ENCODE assay signal across 18 mouse cellular contexts in genomic region chr15:86167032-86167655, GRCm38 (mm10). TPM values are rescaled to one million over a fixed set of nuclear protein-coding genes. Genes with fewer than 3 reads are reported as not detected.
DNase-seq lines count a peak whose midpoint lies in the region.
"Had no signal": no experiment of that assay in that cellular context is flagged by ENCODE, and none has a peak within 500 bp of the region (broad histone marks: within the 10 kb centered on the region; RNA-seq: fewer than 3 reads in every experiment).

No protein-coding gene starts in this region.

- no peak overlapping the region for H3K4me3 ChIP-seq in macrophage (ENCODE audit: inconsistent target)
- H3K4me3 ChIP-seq: forebrain, embryonic 15.5 days; kidney, embryonic 15.5 days; limb, embryonic 10.5 days; liver, embryonic 12.5 days; neural tube, embryonic 15.5 days; stomach, embryonic 15.5 days had no signal

- 91% methylated on average over 7 of the region's 7 CpGs for WGBS in macrophage (ENCODE audit: missing documents)

- intact Hi-C loops in heart, postnatal 36 days (cut with DNase I) = loop anchor here (5.0 kb wide), 1 partner anchor 60 kb away; no protein-coding TSS in a partner anchor

- peak overlapping the region; percentile 100 for H3K27ac ChIP-seq in macrophage
- H3K27ac ChIP-seq: forebrain, embryonic 15.5 days; limb, embryonic 10.5 days; liver, embryonic 12.5 days; neural tube, embryonic 15.5 days; stomach, embryonic 15.5 days had no signal

- peaks cover 99% of the 10 kb centered on the region for H3K79me2 ChIP-seq in macrophage (ENCODE audit: inconsistent target)

- H3K36me3 ChIP-seq in macrophage (ENCODE audit: inconsistent target) = peaks cover 34% of the 10 kb centered on the region
- H3K36me3 ChIP-seq: forebrain, embryonic 15.5 days; stomach, embryonic 15.5 days had no signal

- DNase-seq in heart, adult 11 months = peak; percentile 90
- DNase-seq in heart, postnatal 36 days = no peak
- DNase-seq in thymus, postnatal 4 days = peak; percentile 26
- no peak for DNase-seq in thymus, adult 18-20 months
- DNase-seq in cerebellum, adult 9-10 months = peak; percentile 94
- no peak for DNase-seq in layer of hippocampus, adult 8-10 months (ENCODE audit: low spot score in 2 of 2)
- no peak for DNase-seq in layer of hippocampus, adult 11-12 months (ENCODE audit: low spot score)
- DNase-seq: heart, postnatal 4 days; kidney, postnatal 4 days; lung, adult 2 months; right cerebral cortex, postnatal 14 days had no signal

RNA-seq across cellular contexts. Expression of gene Cerk, which starts 18.8 kb away (rescaled TPM):
- 10 to 100 TPM; 28.0 to 28.1 TPM for total RNA-seq in heart, postnatal 36 days (2021)
- total RNA-seq in macrophage (2018; cell fraction: chromatin; rRNA removed) = 100 to 1,000 TPM in 22 of 26 experiments, 10 to 100 TPM in 4; 29.9 to 512 (median 265) TPM
- 100 to 1,000 TPM in 23 of 26 experiments, 10 to 100 TPM in 3; 62.0 to 216 (median 136) TPM for total RNA-seq in macrophage (2018; cell fraction: cytosol; rRNA removed)
- total RNA-seq in macrophage (2018; cell fraction: nucleus; rRNA removed) = 100 to 1,000 TPM in 22 of 26 experiments, 10 to 100 TPM in 4; 50.0 to 412 (median 210) TPM
- 118 to 148 TPM (median 141 TPM) in 3 replicates for polyA plus RNA-seq in macrophage (2018)
- 10 to 100 TPM; 51.0 to 55.5 (median 52.0) TPM for total RNA-seq in layer of hippocampus, adult 8-10 months (2022)

RNA-seq across cellular contexts. Expression of gene Tbc1d22a, which starts 47.1 kb away (rescaled TPM):
- total RNA-seq in heart, postnatal 36 days (2021) = 10 to 100 TPM; 21.7 to 28.6 TPM
- total RNA-seq in macrophage (2018; cell fraction: chromatin; rRNA removed) = 100 to 1,000 TPM in 22 of 26 experiments, 10 to 100 TPM in 4; 49.2 to 243 (median 149) TPM
- 10 to 100 TPM; 47.8 to 85.0 (median 62.8) TPM for total RNA-seq in macrophage (2018; cell fraction: cytosol; rRNA removed)
- 100 to 1,000 TPM in 11 of 26 experiments, 10 to 100 TPM in 15; 41.2 to 234 (median 79.2) TPM for total RNA-seq in macrophage (2018; cell fraction: nucleus; rRNA removed)
- polyA plus RNA-seq in macrophage (2018) = 49.5 to 60.9 TPM (median 57.9 TPM) in 3 replicates
- 10 to 100 TPM; 28.8 to 37.3 (median 34.8) TPM for total RNA-seq in layer of hippocampus, adult 8-10 months (2022)

Comparison
In these comparisons a context has a peak if more than half of its experiments do, and no peak if none do; other contexts are left out.
1. DNase-seq: peak in heart, adult 11 months (single experiment), thymus, postnatal 4 days (single experiment) and cerebellum, adult 9-10 months (single experiment); none in heart, postnatal 36 days (0 of 2), thymus, adult 18-20 months (0 of 2), layer of hippocampus, adult 8-10 months (0 of 2) and layer of hippocampus, adult 11-12 months (single experiment).